Mouse (Mus musculus) adrenal gland, adult (tissue): ENCODE results near the gene Tulp4.

Experiments used
- DNase-seq, 2 experiments: peaks; one replicate each; pipeline ENCODE4 v3.0.0; 2022 to 2023; ENCODE audit warnings: low spot score in 1 of 2; ENCODE audit not compliant: inconsistent age in 2 of 2

Tulp4 gene

GRCm38 (mm10) chr17:6106361-6107014 lies at the start of gene Tulp4:
TSS of gene Tulp4 (plus strand) at chr17:6106437.
- DNase-seq: peak; percentile 89 to 96

- DNase-seq: no peak
Measured at GRCm38 (mm10) chr17:6062793-6063192, 43.4 kb upstream of the Tulp4 start.

GRCm38 (mm10) chr17:6063532-6063931 lies 42.7 kb upstream of the Tulp4 start:
- DNase-seq: no peak

GRCm38 (mm10) chr17:6066021-6066420 lies 40.2 kb upstream of the Tulp4 start:
- peak; percentile 52 to 86 for DNase-seq

GRCm38 (mm10) chr17:6067613-6068012 lies 38.6 kb upstream of the Tulp4 start:
- no peak for DNase-seq

- DNase-seq: peak; percentile 33 to 75
Measured at GRCm38 (mm10) chr17:6069866-6070265, 36.4 kb upstream of the Tulp4 start.

- DNase-seq: no peak
Measured at GRCm38 (mm10) chr17:6073405-6073804, 32.8 kb upstream of the Tulp4 start.

GRCm38 (mm10) chr17:6079287-6080122 lies 26.7 kb upstream of the Tulp4 start, which contains the start of the genes Serac1 and Gtf2h5:
TSS of gene Serac1 (minus strand) at chr17:6079741.
TSS of gene Gtf2h5 (plus strand) at chr17:6079786.
- peak; percentile 99 for DNase-seq

- no peak for DNase-seq
Measured at GRCm38 (mm10) chr17:6083323-6083890, 22.8 kb upstream of the Tulp4 start.

- DNase-seq: peak in 1 of 2 experiments; percentile 66
Measured at GRCm38 (mm10) chr17:6091604-6092003, 14.6 kb upstream of the Tulp4 start.

GRCm38 (mm10) chr17:6095579-6095978 lies 10.7 kb upstream of the Tulp4 start:
- DNase-seq: no peak

GRCm38 (mm10) chr17:6097884-6098283 lies 8.4 kb upstream of the Tulp4 start:
- peak; percentile 45 to 85 for DNase-seq

- no peak for DNase-seq
Measured at GRCm38 (mm10) chr17:6102287-6102686, 4.0 kb upstream of the Tulp4 start.

GRCm38 (mm10) chr17:6103566-6103965 lies 2.7 kb upstream of the Tulp4 start:
- DNase-seq: no peak

- DNase-seq: peak; percentile 62 to 86
Measured at GRCm38 (mm10) chr17:6107015-6107601, 871 bp downstream of the Tulp4 start.

GRCm38 (mm10) chr17:6108175-6108574 lies 1.9 kb downstream of the Tulp4 start:
- no peak for DNase-seq

- peak in 1 of 2 experiments; percentile 50 for DNase-seq
Measured at GRCm38 (mm10) chr17:6110956-6111355, 4.7 kb downstream of the Tulp4 start.

GRCm38 (mm10) chr17:6113653-6114052 lies 7.4 kb downstream of the Tulp4 start:
- no peak for DNase-seq

GRCm38 (mm10) chr17:6115085-6115484 lies 8.8 kb downstream of the Tulp4 start:
- DNase-seq: no peak

- DNase-seq: no peak
Measured at GRCm38 (mm10) chr17:6117148-6117725, 11.0 kb downstream of the Tulp4 start.

- no peak for DNase-seq
Measured at GRCm38 (mm10) chr17:6117917-6118316, 11.7 kb downstream of the Tulp4 start.
